Mouse (Mus musculus): ENCODE measurements around the gene Gimap4. TPM values are rescaled to one million over a fixed set of nuclear protein-coding genes. Genes with fewer than 3 reads are reported as not detected.

Gimap4 gene
- polyA plus RNA-seq, 1 experiment from 2014 or later = 1.4 TPM

GRCm38 (mm10) chr6:48720326-48720725 lies 36.0 kb downstream of the Gimap4 start:
- H3K4me3 ChIP-seq = no peak overlapping the region
- H3K9ac ChIP-seq = no peak overlapping the region
- ATAC-seq (ENCODE audit: low FRiP score, low read depth) = no peak
- H3K4me2 ChIP-seq = no peak overlapping the region
- WGBS = 75% methylated on average over 4 of the region's 4 CpGs
- H3K27ac ChIP-seq (replicated peaks) = no peak overlapping the region
- H3K36me3 ChIP-seq = no peaks in the 10 kb centered on the region
- peaks cover 2% of the 10 kb centered on the region; the same call in 1 of the 2 replicates for H3K4me1 ChIP-seq (replicated peaks)
- no peaks in the 10 kb centered on the region for H3K27me3 ChIP-seq
- H3K9me3 ChIP-seq = no peaks in the 10 kb centered on the region

GRCm38 (mm10) chr6:48723468-48723867 lies 39.1 kb downstream of the Gimap4 start:
- no peaks in the 10 kb centered on the region for H3K9me3 ChIP-seq
- 92% methylated on average over 8 of the region's 8 CpGs for WGBS
- H3K4me3 ChIP-seq = no peak overlapping the region
- no peaks in the 10 kb centered on the region for H3K36me3 ChIP-seq
- no peak overlapping the region for H3K27ac ChIP-seq (replicated peaks)
- H3K27me3 ChIP-seq = no peaks in the 10 kb centered on the region
- no peak for ATAC-seq (ENCODE audit: low FRiP score, low read depth)
- peaks cover 5% of the 10 kb centered on the region for H3K4me1 ChIP-seq (replicated peaks)
- no peak overlapping the region for H3K9ac ChIP-seq
- no peak overlapping the region for H3K4me2 ChIP-seq

- ATAC-seq (ENCODE audit: low FRiP score, low read depth) = no peak
- H3K27ac ChIP-seq (replicated peaks) = no peak overlapping the region
Observed at GRCm38 (mm10) chr6:48725476-48725875, 41.1 kb downstream of the Gimap4 start.

GRCm38 (mm10) chr6:48727761-48728160 lies 43.4 kb downstream of the Gimap4 start:
- Histone ChIP-seq H3K4me3 (no peak overlapping the region), H3K4me2 (no peak overlapping the region), H3K4me1 (replicated peaks) (peaks cover 5% of the 10 kb centered on the region), H3K27ac (replicated peaks) (no peak overlapping the region), H3K27me3 (no peaks in the 10 kb centered on the region), H3K9ac (no peak overlapping the region), H3K9me3 (no peaks in the 10 kb centered on the region), H3K36me3 (no peaks in the 10 kb centered on the region)
- WGBS = 91% methylated on average over 5 of the region's 5 CpGs
- no peak for ATAC-seq (ENCODE audit: low FRiP score, low read depth)

More at GRCm38 (mm10) chr6:48725476-48725875, 41.1 kb downstream of the Gimap4 start:
- Histone ChIP-seq H3K4me1 (replicated peaks) (peaks cover 5% of the 10 kb centered on the region), H3K4me3 (no peak overlapping the region), H3K9me3 (no peaks in the 10 kb centered on the region), H3K27me3 (no peaks in the 10 kb centered on the region), H3K36me3 (no peaks in the 10 kb centered on the region), H3K9ac (no peak overlapping the region), H3K4me2 (no peak overlapping the region)
- 0% methylated on average over 1 of the region's 1 CpGs for WGBS

- H3K4me1 ChIP-seq (replicated peaks) = no peaks in the 10 kb centered on the region
- no peak overlapping the region for H3K9ac ChIP-seq
- ATAC-seq (ENCODE audit: low FRiP score, low read depth) = no peak
- no peaks in the 10 kb centered on the region for H3K36me3 ChIP-seq
- no peaks in the 10 kb centered on the region for H3K27me3 ChIP-seq
- H3K4me2 ChIP-seq = no peak overlapping the region
- H3K4me3 ChIP-seq = no peak overlapping the region
- no peak overlapping the region for H3K27ac ChIP-seq (replicated peaks)
- H3K9me3 ChIP-seq = no peaks in the 10 kb centered on the region
- 56% methylated on average over 8 of the region's 8 CpGs for WGBS
Observed at GRCm38 (mm10) chr6:48732864-48733304, 48.5 kb downstream of the Gimap4 start.

GRCm38 (mm10) chr6:48733660-48734059 lies 49.3 kb downstream of the Gimap4 start:
- Histone ChIP-seq H3K36me3 (no peaks in the 10 kb centered on the region), H3K4me3 (no peak overlapping the region)
- 90% methylated on average over 1 of the region's 1 CpGs for whole genome bisulfite sequencing

GRCm38 (mm10) chr6:48737053-48737452 lies 52.7 kb downstream of the Gimap4 start:
- Histone ChIP-seq H3K27me3 (peaks cover 10% of the 10 kb centered on the region; the same call in 1 of the 2 replicates), H3K4me2 (no peak overlapping the region), H3K9ac (no peak overlapping the region), H3K27ac (replicated peaks) (no peak overlapping the region), H3K9me3 (no peaks in the 10 kb centered on the region), H3K4me1 (replicated peaks) (peaks cover 4% of the 10 kb centered on the region; the same call in 1 of the 2 replicates), H3K36me3 (no peaks in the 10 kb centered on the region), H3K4me3 (no peak overlapping the region)
- ATAC-seq (ENCODE audit: low FRiP score, low read depth) = no peak
- WGBS = 82% methylated on average over 2 of the region's 2 CpGs

More at GRCm38 (mm10) chr6:48733660-48734059, 49.3 kb downstream of the Gimap4 start:
- Histone ChIP-seq H3K9me3 (no peaks in the 10 kb centered on the region), H3K27me3 (no peaks in the 10 kb centered on the region), H3K4me2 (no peak overlapping the region), H3K9ac (no peak overlapping the region), H3K4me1 (replicated peaks) (no peaks in the 10 kb centered on the region), H3K27ac (replicated peaks) (no peak overlapping the region)
- no peak for ATAC-seq (ENCODE audit: low FRiP score, low read depth)

- H3K4me2 ChIP-seq = no peak overlapping the region
- no peaks in the 10 kb centered on the region for H3K9me3 ChIP-seq
- peaks cover 13% of the 10 kb centered on the region; the same call in 1 of the 2 replicates for H3K27me3 ChIP-seq
- ATAC-seq (ENCODE audit: low FRiP score, low read depth) = no peak
- H3K4me3 ChIP-seq = no peak overlapping the region
- 94% methylated on average over 5 of the region's 5 CpGs for WGBS
- H3K9ac ChIP-seq = no peak overlapping the region
- H3K27ac ChIP-seq (replicated peaks) = no peak overlapping the region
- no peaks in the 10 kb centered on the region for H3K36me3 ChIP-seq
- H3K4me1 ChIP-seq (replicated peaks) = peaks cover 11% of the 10 kb centered on the region; the same call in 1 of the 2 replicates
Observed at GRCm38 (mm10) chr6:48737688-48738087, 53.3 kb downstream of the Gimap4 start.

GRCm38 (mm10) chr6:48738961-48739779 lies 54.8 kb downstream of the Gimap4 start, which contains the start of gene Gimap1:
Gene Gimap1, plus strand, starts transcription at chr6:48739054.
- Histone ChIP-seq H3K9me3 (no peaks in the 10 kb centered on the region), H3K27me3 (peaks cover 20% of the 10 kb centered on the region), H3K4me2 (no peak within 1 kb of the TSS), H3K4me3 (no peak within 1 kb of the TSS), H3K27ac (replicated peaks) (no peak within 1 kb of the TSS), H3K4me1 (replicated peaks) (peaks cover 18% of the 10 kb centered on the region; the same call in 1 of the 2 replicates), H3K36me3 (no peaks in the 10 kb centered on the region), H3K9ac (no peak within 1 kb of the TSS)
- ATAC-seq (ENCODE audit: low FRiP score, low read depth) = no peak
- WGBS = 82% methylated on average over 15 of the region's 15 CpGs

GRCm38 (mm10) chr6:48739780-48740055 lies 55.4 kb downstream of the Gimap4 start:
- H3K4me3 ChIP-seq = no peak overlapping the region
- H3K4me1 ChIP-seq (replicated peaks) = peaks cover 18% of the 10 kb centered on the region; the same call in 1 of the 2 replicates
- no peak for ATAC-seq (ENCODE audit: low FRiP score, low read depth)
- peaks cover 25% of the 10 kb centered on the region for H3K27me3 ChIP-seq
- H3K9me3 ChIP-seq = no peaks in the 10 kb centered on the region
- WGBS = 93% methylated on average over 3 of the region's 3 CpGs
- no peaks in the 10 kb centered on the region for H3K36me3 ChIP-seq
- H3K27ac ChIP-seq (replicated peaks) = no peak overlapping the region
- no peak overlapping the region for H3K4me2 ChIP-seq
- H3K9ac ChIP-seq = no peak overlapping the region

GRCm38 (mm10) chr6:48740501-48741169 lies 56.3 kb downstream of the Gimap4 start:
- Histone ChIP-seq H3K9me3 (no peaks in the 10 kb centered on the region), H3K4me2 (no peak overlapping the region), H3K27ac (replicated peaks) (no peak overlapping the region), H3K36me3 (no peaks in the 10 kb centered on the region), H3K9ac (no peak overlapping the region), H3K4me3 (no peak overlapping the region), H3K4me1 (replicated peaks) (peaks cover 18% of the 10 kb centered on the region; the same call in 1 of the 2 replicates), H3K27me3 (peaks cover 25% of the 10 kb centered on the region)
- ATAC-seq (ENCODE audit: low FRiP score, low read depth) = no peak
- 86% methylated on average over 3 of the region's 3 CpGs for WGBS

- Histone ChIP-seq H3K9me3 (no peaks in the 10 kb centered on the region), H3K4me1 (replicated peaks) (peaks cover 18% of the 10 kb centered on the region; the same call in 1 of the 2 replicates), H3K36me3 (no peaks in the 10 kb centered on the region), H3K4me2 (no peak overlapping the region), H3K27me3 (peaks cover 25% of the 10 kb centered on the region), H3K27ac (replicated peaks) (no peak overlapping the region), H3K4me3 (no peak overlapping the region), H3K9ac (no peak overlapping the region)
- 34% methylated on average over 3 of the region's 3 CpGs for whole genome bisulfite sequencing
- no peak for ATAC-seq (ENCODE audit: low FRiP score, low read depth)
Observed at GRCm38 (mm10) chr6:48741273-48741672, 56.9 kb downstream of the Gimap4 start.
